Mouse (Mus musculus) heart, embryonic 15.5 days (tissue): Measurements from ENCODE around the gene Nt5dc1. TPM values are rescaled to one million over a fixed set of nuclear protein-coding genes. Genes with fewer than 3 reads are reported as not detected.
A peak's percentile ranks its signal among the peaks of the same experiment; 100 is the strongest.

ENCODE experiments used
- ATAC-seq: fragments of 200-750 bp; cut with Nextera tagmentation; replicated peaks from 2 replicates; pipeline ENCODE4 v1.8.0; 2017; ENCODE audit warnings: low read depth, moderate TSS enrichment; ENCODE audit not compliant: insufficient number of reproducible peaks, insufficient read depth, low FRiP score
- H3K27ac ChIP-seq: fragments of 300-500 bp; sonication (generic); 2 replicates; pipeline ENCODE4 v1.5.1; 2015; ENCODE audit warnings: mild to moderate bottlenecking, inconsistent platforms
- H3K27me3 ChIP-seq: fragments of 300-500 bp; sonication (generic); 2 replicates; pipeline ENCODE4 v1.6.1; 2015; ENCODE audit warnings: inconsistent platforms
- H3K36me3 ChIP-seq: fragments of 300-500 bp; sonication (generic); 2 replicates; pipeline ENCODE4 v1.6.1; 2015; ENCODE audit warnings: mild to moderate bottlenecking, inconsistent platforms
- H3K4me1 ChIP-seq: fragments of 300-500 bp; sonication (generic); replicated peaks from 2 replicates; pipeline ENCODE4 v1.6.1; 2015; ENCODE audit warnings: inconsistent platforms
- H3K4me2 ChIP-seq: fragments of 300-500 bp; sonication (generic); 2 replicates; pipeline ENCODE4 v1.6.1; 2015; ENCODE audit warnings: inconsistent platforms, mild to moderate bottlenecking, moderate library complexity
- H3K4me3 ChIP-seq: fragments of 300-500 bp; sonication (generic); 2 replicates; pipeline ENCODE4 v1.5.1; 2015; ENCODE audit warnings: mild to moderate bottlenecking, inconsistent platforms
- H3K9ac ChIP-seq: fragments of 300-500 bp; sonication (generic); 2 replicates; pipeline ENCODE4 v1.6.1; 2015; ENCODE audit warnings: mild to moderate bottlenecking, inconsistent platforms
- H3K9me3 ChIP-seq: fragments of 300-500 bp; sonication (generic); replicated peaks from 2 replicates; pipeline ENCODE4 v1.6.1; 2016; ENCODE audit warnings: inconsistent platforms
- WGBS: fragments of 180-500 bp; shearing (Covaris S2); methylation state at CpG from one replicate; pipeline ENCODE4 v1.1.7; 2015; ENCODE audit warnings: mixed read lengths; 5-methylcytosine and 5-hydroxymethylcytosine counted together
- polyA plus RNA-seq: library from polyadenylated mRNA; unstranded; fragments of >200 nt; fragmentation: Nextera tagmentation; extraction: Ambion mirVana; gene quantifications from 2 replicates; pipeline ENCODE4 v1.2.1, GENCODE M21; 2015

The Nt5dc1 gene
- polyA plus RNA-seq, 1 experiment from 2014 or later, result 5.1 TPM

DNA sequence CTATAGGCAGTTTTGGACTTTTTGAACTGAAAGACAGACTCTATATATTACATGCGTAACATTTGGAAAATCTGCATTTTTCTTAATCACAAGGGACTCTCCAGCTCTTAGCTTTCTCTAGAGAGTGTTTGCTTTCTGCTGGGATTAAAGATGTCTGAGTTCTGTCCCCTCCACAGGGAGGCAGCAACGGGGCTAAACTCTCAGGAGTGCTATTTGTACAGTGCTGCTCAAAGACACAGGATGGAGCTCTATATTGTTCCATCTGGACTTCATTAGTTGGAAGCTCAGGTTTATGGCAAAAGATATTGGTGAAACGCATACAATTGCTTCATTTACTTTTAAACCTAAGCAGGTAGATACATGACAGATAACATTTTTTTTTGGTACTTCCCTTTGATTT is 105.8 kb downstream of the Nt5dc1 start:
- Histone ChIP-seq H3K9me3 (no peaks in the 10 kb centered on the region), H3K4me2 (no peak overlapping the region), H3K27ac (no peak overlapping the region), H3K36me3 (no peaks in the 10 kb centered on the region), H3K27me3 (no peaks in the 10 kb centered on the region), H3K4me3 (no peak overlapping the region), H3K9ac (no peak overlapping the region), H3K4me1 (peaks cover 9% of the 10 kb centered on the region)
- no peak for ATAC-seq
- 64% methylated on average over 3 of the region's 3 CpGs for WGBS

DNA sequence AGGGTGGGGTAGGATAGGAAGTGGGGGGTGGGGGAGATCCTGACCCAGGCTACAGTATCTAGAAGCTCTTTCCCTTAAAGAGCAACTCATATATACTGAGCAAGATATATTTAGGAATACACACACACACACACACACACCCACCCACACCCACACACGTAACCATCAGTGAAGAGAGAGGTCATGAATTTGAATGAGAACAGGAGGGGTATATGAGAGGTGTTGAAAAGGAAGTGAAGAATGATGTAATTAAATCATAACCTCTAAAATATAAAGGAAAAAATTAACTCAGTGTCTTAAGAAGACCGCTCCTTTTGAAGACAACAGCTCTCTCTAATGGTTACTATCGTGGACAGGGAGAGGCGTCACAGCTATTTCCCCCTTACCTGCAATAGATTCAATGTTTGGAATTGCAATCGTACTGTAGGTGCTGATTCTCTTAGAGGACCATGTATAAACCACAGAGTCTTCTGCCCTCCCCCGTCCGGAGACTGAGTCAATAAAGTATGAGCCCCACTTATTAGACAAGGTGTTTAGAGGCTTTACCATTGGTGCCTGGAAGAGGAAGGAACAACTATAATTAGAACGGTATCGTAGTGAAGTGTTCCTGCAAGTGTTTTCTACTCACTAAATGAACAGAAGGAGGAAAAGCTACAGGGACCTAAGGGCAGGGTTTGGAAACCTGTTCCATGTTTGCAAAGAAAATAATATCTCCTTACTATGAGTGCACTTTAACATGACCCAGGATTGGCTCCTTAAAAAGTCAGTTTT is 108.3 kb downstream of the Nt5dc1 start:
- Histone ChIP-seq H3K27ac (no peak overlapping the region; the same call in 1 of the 2 replicates), H3K9me3 (no peaks in the 10 kb centered on the region), H3K36me3 (no peaks in the 10 kb centered on the region), H3K4me1 (peaks cover 4% of the 10 kb centered on the region; the same call in 1 of the 2 replicates), H3K4me3 (no peak overlapping the region), H3K27me3 (no peaks in the 10 kb centered on the region), H3K9ac (no peak overlapping the region), H3K4me2 (peak overlapping the region; percentile 36; the same call in 1 of the 2 replicates)
- WGBS, result 60% methylated on average over 9 of the region's 9 CpGs
- ATAC-seq, result no peak

DNA sequence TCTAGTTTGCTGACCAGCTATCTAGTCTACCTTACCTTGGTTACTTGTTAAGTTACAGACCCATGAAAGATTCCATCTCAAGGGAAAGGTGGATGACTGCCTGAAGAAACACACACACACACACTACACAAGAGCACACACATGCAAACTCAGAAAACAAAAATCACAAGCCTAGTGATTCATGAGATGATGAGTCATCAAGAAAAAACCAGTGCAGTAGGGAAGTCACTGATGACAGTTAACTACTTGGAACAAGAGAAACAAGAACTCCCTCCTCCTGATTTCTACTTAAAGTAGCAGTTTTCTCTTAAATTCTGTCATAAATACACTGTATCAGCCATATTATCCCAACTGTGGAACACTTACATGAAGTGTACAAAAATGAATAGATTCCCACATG is 111.3 kb downstream of the Nt5dc1 start:
- H3K9ac ChIP-seq, result no peak overlapping the region
- H3K36me3 ChIP-seq, result no peaks in the 10 kb centered on the region
- no peak overlapping the region for H3K4me3 ChIP-seq
- no peaks in the 10 kb centered on the region for H3K9me3 ChIP-seq
- H3K27me3 ChIP-seq, result no peaks in the 10 kb centered on the region
- no peak overlapping the region for H3K27ac ChIP-seq
- no peak overlapping the region for H3K4me2 ChIP-seq
- no peak for ATAC-seq
- H3K4me1 ChIP-seq, result peaks cover 9% of the 10 kb centered on the region; the same call in 1 of the 2 replicates

DNA sequence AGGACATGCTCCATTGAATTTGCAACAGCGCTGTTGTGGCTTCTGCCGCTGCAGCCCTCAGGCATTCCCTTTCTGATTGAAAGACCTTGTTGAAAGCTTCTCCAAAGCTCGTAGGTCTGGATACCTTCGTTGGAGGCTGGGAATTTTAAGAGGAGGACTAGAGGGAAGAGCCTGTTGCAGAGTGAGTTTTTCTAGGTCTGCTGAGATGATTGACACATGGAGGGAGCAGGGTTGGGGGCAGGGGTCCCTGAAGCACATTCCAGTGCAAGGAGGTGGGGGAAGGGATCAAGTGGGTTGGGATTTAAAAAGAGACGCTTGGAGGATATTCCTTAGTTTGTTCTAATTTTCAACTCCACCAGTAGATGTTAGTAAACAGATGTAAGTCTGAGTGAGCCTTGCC is 118.0 kb downstream of the Nt5dc1 start:
- no peaks in the 10 kb centered on the region for H3K9me3 ChIP-seq

DNA sequence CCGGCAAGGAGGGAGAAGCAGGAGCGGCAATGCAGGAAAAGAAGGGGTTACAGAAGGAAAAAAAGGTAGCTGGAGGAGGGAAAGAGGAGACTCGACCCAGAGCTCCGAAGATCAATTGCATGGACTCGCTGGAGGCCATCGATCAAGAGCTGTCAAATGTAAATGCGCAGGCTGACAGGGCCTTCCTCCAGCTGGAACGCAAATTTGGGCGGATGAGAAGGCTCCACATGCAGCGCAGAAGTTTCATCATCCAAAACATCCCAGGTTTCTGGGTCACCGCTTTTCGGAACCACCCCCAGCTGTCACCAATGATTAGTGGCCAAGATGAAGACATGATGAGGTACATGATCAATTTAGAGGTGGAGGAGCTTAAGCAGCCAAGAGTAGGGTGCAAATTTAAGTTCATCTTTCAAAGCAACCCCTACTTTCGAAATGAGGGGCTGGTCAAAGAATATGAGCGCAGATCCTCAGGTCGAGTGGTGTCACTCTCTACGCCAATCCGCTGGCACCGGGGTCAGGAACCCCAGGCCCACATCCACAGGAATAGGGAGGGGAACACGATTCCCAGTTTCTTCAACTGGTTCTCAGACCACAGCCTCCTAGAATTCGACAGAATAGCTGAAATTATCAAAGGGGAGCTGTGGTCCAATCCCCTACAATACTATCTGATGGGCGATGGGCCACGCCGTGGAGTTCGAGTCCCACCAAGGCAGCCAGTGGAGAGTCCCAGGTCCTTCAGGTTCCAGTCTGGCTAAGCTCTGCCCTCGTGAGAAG is 120.2 kb downstream of the Nt5dc1 start:
- 44% methylated on average over 25 of the region's 25 CpGs for WGBS
- peak overlapping the region; percentile 81 for H3K27ac ChIP-seq

More for the DNA sequence above, 118.0 kb downstream of the Nt5dc1 start:
- H3K27me3 ChIP-seq, result no peaks in the 10 kb centered on the region
- H3K27ac ChIP-seq, result peak overlapping the region; percentile 52
- peak overlapping the region; percentile 86 for H3K4me3 ChIP-seq
- H3K9ac ChIP-seq, result no peak overlapping the region
- no peak for ATAC-seq
- H3K4me1 ChIP-seq, result peaks cover 43% of the 10 kb centered on the region
- H3K4me2 ChIP-seq, result peak overlapping the region; percentile 93
- no peaks in the 10 kb centered on the region for H3K36me3 ChIP-seq
- 20% methylated on average over 5 of the region's 5 CpGs for WGBS

DNA sequence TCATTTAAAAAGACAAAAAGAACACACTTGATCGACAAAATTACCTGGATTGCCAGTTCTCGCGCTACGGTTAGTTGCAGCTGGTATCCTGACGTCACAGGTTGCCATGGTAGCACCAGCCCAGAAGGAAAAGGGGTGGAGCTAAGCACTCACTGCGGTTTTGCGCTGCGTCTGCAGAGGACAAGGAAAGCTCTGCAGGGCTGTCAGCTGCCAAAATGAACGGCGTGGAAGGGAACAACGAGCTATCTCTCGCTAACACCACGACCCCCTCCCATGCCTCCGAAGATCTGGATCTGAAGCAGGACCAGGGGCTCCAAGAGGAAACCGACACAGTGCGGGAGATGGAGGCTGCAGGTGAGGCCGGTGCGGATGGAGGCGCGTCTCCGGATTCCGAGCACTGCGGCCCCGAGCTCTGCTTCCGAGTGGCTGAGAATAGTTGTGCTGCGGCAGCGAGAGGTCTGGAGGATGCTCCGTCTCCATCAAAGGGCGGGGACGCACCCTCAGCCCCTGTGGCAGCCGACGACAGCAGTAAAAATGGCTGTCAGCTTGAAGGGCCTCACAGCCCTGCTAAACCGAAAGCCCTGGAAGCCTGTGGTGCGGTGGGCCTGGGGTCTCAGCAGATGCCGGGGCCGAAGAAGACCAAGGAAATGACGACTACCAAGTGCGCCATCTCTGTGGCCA is 120.9 kb downstream of the Nt5dc1 start, which contains the start of gene Tspyl4:
TSS of gene Tspyl4 (plus strand) at position 144 of the 681 bp plus-strand sequence.
- under 1% methylated on average over 38 of the region's 38 CpGs for WGBS
- Histone ChIP-seq H3K27me3 (no peaks in the 10 kb centered on the region), H3K27ac (peak within 1 kb of the TSS; percentile 81), H3K4me1 (peaks cover 38% of the 10 kb centered on the region), H3K36me3 (no peaks in the 10 kb centered on the region), H3K9me3 (no peaks in the 10 kb centered on the region), H3K4me2 (peak within 1 kb of the TSS; percentile 93), H3K4me3 (peak within 1 kb of the TSS; percentile 86), H3K9ac (peak within 1 kb of the TSS; percentile 72)
- ATAC-seq, result peak; percentile 92

More for the DNA sequence above, 120.2 kb downstream of the Nt5dc1 start:
- Histone ChIP-seq H3K4me3 (peak overlapping the region; percentile 86), H3K9me3 (no peaks in the 10 kb centered on the region), H3K36me3 (no peaks in the 10 kb centered on the region), H3K4me2 (peak overlapping the region; percentile 93), H3K4me1 (peaks cover 42% of the 10 kb centered on the region), H3K9ac (peak overlapping the region; percentile 72), H3K27me3 (no peaks in the 10 kb centered on the region)
- ATAC-seq, result no peak

DNA sequence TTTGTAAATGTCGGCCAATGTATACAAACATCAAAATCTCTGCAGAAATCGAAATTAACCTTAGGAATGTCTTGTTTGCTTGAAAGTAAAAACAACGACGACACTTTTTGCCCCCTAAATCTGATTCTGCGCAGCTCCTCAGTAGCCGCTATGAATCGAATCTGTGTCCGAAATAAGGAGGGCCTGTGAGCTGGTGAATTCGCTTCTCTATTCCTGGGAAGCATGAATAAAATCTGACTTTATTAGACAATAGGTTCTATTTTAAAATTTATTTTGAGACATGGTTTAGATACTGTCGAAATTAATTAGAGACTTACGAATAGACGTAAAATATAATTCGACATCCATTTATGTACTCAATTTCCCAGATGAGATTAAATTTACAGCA is 121.4 kb downstream of the Nt5dc1 start:
- Histone ChIP-seq H3K27ac (no peak overlapping the region), H3K4me1 (peaks cover 38% of the 10 kb centered on the region), H3K4me3 (peak overlapping the region; percentile 86), H3K4me2 (peak overlapping the region; percentile 93), H3K27me3 (no peaks in the 10 kb centered on the region), H3K36me3 (no peaks in the 10 kb centered on the region), H3K9me3 (no peaks in the 10 kb centered on the region), H3K9ac (peak overlapping the region; percentile 58)
- WGBS, result 4% methylated on average over 13 of the region's 13 CpGs
- ATAC-seq, result no peak

DNA sequence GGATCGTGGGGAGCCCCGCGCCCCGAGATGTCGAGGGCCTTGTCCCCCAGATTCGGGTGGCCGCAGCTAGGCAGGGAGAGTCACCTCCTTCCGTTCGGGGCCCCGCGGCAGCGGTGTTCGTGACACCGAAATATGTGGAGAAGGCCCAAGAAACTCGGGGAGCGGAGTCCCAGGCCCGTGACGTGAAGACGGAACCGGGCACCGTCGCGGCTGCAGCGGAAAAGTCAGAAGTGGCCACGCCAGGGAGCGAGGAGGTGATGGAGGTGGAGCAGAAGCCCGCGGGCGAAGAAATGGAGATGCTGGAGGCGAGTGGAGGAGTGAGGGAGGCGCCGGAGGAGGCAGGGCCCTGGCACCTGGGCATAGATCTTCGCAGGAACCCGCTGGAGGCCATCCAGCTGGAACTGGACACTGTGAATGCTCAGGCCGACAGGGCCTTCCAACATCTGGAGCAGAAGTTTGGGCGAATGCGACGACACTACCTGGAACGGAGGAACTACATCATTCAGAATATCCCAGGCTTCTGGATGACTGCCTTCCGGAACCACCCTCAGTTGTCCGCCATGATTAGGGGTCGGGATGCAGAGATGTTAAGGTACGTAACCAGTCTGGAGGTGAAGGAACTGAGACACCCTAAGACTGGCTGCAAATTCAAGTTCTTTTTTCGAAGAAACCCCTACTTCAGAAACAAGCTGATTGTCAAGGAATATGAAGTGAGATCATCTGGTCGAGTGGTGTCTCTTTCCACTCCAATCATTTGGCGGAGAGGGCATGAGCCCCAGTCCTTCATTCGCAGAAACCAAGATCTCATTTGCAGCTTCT is 135.7 kb downstream of the Nt5dc1 start:
- 3% methylated on average over 46 of the region's 47 CpGs for WGBS

DNA sequence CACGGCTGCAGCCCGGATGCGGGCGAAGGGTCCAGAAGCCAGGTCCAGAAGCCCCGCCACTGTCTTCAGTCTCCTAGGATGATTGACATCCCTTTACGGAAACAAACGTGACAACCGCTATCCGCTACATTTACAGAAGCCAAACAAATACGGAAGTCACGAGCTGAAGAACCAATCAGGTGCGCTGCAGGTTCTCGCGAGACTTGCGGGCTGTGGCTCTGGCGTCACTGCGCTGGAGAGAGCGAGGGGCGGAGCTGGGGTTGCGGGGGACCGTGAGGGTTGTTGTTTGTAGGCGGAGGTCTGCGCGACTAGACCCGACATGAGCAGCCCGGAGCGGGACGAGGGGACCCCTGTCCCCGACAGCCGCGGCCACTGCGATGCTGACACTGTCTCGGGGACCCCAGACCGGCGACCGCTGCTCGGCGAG is 136.4 kb downstream of the Nt5dc1 start, which contains the start of gene Tspyl1:
TSS of gene Tspyl1 (plus strand) at position 229 of the 427 bp plus-strand sequence.
- peak; percentile 97 for ATAC-seq
- H3K36me3 ChIP-seq, result no peaks in the 10 kb centered on the region
- peak within 1 kb of the TSS; percentile 93 for H3K9ac ChIP-seq
- peaks cover 22% of the 10 kb centered on the region for H3K4me1 ChIP-seq
- H3K4me2 ChIP-seq, result peak within 1 kb of the TSS; percentile 80
- WGBS, result 0% methylated on average over 38 of the region's 38 CpGs
- H3K9me3 ChIP-seq, result no peaks in the 10 kb centered on the region
- H3K27ac ChIP-seq, result peak within 1 kb of the TSS; percentile 85
- no peaks in the 10 kb centered on the region for H3K27me3 ChIP-seq
- H3K4me3 ChIP-seq, result peak within 1 kb of the TSS; percentile 86

More for the DNA sequence above, 135.7 kb downstream of the Nt5dc1 start:
- H3K27me3 ChIP-seq, result no peaks in the 10 kb centered on the region
- H3K4me2 ChIP-seq, result peak overlapping the region; percentile 80
- H3K27ac ChIP-seq, result peak overlapping the region; percentile 85
- H3K4me1 ChIP-seq, result peaks cover 22% of the 10 kb centered on the region
- H3K9me3 ChIP-seq, result no peaks in the 10 kb centered on the region
- peak overlapping the region; percentile 86 for H3K4me3 ChIP-seq
- ATAC-seq, result peak; percentile 51
- H3K9ac ChIP-seq, result peak overlapping the region; percentile 93
- H3K36me3 ChIP-seq, result no peaks in the 10 kb centered on the region

DNA sequence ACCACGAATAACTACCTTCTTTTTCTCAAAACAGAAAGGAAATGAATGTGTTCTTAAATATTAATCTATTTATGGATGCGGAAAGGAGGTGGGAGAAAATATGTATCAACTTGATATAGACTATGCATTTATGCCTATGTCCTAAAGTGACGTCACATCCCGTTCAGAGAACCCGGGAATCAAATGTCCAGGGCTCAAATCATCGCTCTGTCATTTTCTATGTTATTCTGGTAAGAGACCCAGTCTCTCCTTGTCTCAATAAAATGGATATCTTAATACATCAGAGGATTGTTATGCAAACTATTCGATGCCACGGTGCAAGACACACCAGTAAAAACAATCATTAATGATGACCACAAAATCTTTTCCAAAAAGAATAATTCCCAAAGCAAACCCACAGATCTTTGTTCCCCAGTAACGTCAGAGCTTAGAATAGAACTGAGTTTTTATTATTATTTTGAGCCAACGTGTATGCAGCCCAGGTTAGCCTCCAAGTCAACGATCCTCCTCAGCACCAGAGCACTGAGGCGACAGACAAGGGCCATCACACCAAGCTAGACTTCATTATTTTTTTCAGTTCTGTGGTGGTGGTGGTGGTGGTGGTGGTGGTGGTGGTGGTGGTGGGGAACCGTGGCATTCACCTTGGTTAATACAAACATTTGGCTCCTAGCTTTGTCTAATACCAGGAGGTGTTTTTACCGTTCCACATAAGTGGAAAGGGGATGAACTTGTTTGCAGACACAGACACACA is 137.0 kb downstream of the Nt5dc1 start:
- Histone ChIP-seq H3K9ac (peak overlapping the region; percentile 57), H3K9me3 (no peaks in the 10 kb centered on the region), H3K4me3 (peak overlapping the region; percentile 86), H3K27ac (peak overlapping the region; percentile 85), H3K4me1 (peaks cover 22% of the 10 kb centered on the region), H3K36me3 (no peaks in the 10 kb centered on the region), H3K4me2 (peak overlapping the region; percentile 80), H3K27me3 (no peaks in the 10 kb centered on the region)
- peak; percentile 12; the same call in 1 of the 2 replicates for ATAC-seq
- WGBS, result 13% methylated on average over 14 of the region's 14 CpGs
